Mouse (Mus musculus) megakaryocyte-erythroid progenitor cell, adult 5-6 weeks (primary cell): ENCODE results near the gene Grifin. TPM values are rescaled to one million over a fixed set of nuclear protein-coding genes. Genes with fewer than 3 reads are reported as not detected.

Source experiments
- total RNA-seq, 2 experiments: library from RNA; stranded (forward) in 1 of 2; stranded (reverse) in 1 of 2; fragments of 200-1000, 215-1000 nt in 1 of 2; fragments of >200 nt in 1 of 2; fragmentation: Nextera tagmentation in 1 of 2; gene quantifications; 2 replicates each; pipeline ENCODE4 v1.2.3; 2014 to 2017

The Grifin gene
- total RNA-seq, 2 experiments from 2014 or later = not detected

Other genes with a start within 250 kb of the Grifin start
- 30.4 and 34.2 TPM in 2 replicates for gene Mad1l1, start 243.5 kb downstream of the Grifin start, total RNA-seq (2014; fragmentation: Nextera tagmentation)
- 61.6 and 66.9 TPM in 2 replicates for gene Mad1l1, start 243.5 kb downstream of the Grifin start, total RNA-seq (2017)
- gene Nudt1, start 243.4 kb downstream of the Grifin start, total RNA-seq (2014; fragmentation: Nextera tagmentation) = 24.4 and 45.5 TPM in 2 replicates
- gene Nudt1, start 243.4 kb downstream of the Grifin start, total RNA-seq (2017) = 58.2 and 65.2 TPM in 2 replicates
- 13.5 and 15.0 TPM in 2 replicates for gene Mrm2, start 233.2 kb downstream of the Grifin start, total RNA-seq (2014; fragmentation: Nextera tagmentation)
- 6.0 and 10.0 TPM in 2 replicates for gene Mrm2, start 233.2 kb downstream of the Grifin start, total RNA-seq (2017)
- 4.3 and 11.1 TPM in 2 replicates for gene Snx8, start 175.8 kb downstream of the Grifin start, total RNA-seq (2014; fragmentation: Nextera tagmentation)
- 6.6 and 8.6 TPM in 2 replicates for gene Snx8, start 175.8 kb downstream of the Grifin start, total RNA-seq (2017)
- gene Eif3b, start 145.7 kb downstream of the Grifin start, total RNA-seq (2014; fragmentation: Nextera tagmentation) = 262 and 301 TPM in 2 replicates
- gene Eif3b, start 145.7 kb downstream of the Grifin start, total RNA-seq (2017) = 239 and 260 TPM in 2 replicates
- gene Gm4869, start 119.4 kb downstream of the Grifin start, total RNA-seq (2014; fragmentation: Nextera tagmentation) = not detected in 2 replicates
- gene Gm4869, start 119.4 kb downstream of the Grifin start, total RNA-seq (2017) = not detected in 2 replicates
- gene Chst12, start 59.5 kb downstream of the Grifin start, total RNA-seq (2014; fragmentation: Nextera tagmentation) = 16.6 and 17.2 TPM in 2 replicates
- gene Chst12, start 59.5 kb downstream of the Grifin start, total RNA-seq (2017) = 3.6 and 3.9 TPM in 2 replicates
- gene Lfng, start 42.2 kb upstream of the Grifin start, total RNA-seq (2014; fragmentation: Nextera tagmentation) = 17.6 and 38.9 TPM in 2 replicates
- gene Lfng, start 42.2 kb upstream of the Grifin start, total RNA-seq (2017) = 21.3 and 22.9 TPM in 2 replicates
- 26.7 and 32.2 TPM in 2 replicates for gene Ttyh3, start 84.0 kb upstream of the Grifin start, total RNA-seq (2014; fragmentation: Nextera tagmentation)
- gene Ttyh3, start 84.0 kb upstream of the Grifin start, total RNA-seq (2017) = 5.6 and 8.6 TPM in 2 replicates
- 23.0 and 24.6 TPM in 2 replicates for gene Iqce, start 137.3 kb upstream of the Grifin start, total RNA-seq (2014; fragmentation: Nextera tagmentation)
- gene Iqce, start 137.3 kb upstream of the Grifin start, total RNA-seq (2017) = 5.6 and 13.0 TPM in 2 replicates
- 24.7 and 25.7 TPM in 2 replicates for gene Brat1, start 139.9 kb upstream of the Grifin start, total RNA-seq (2014; fragmentation: Nextera tagmentation)
- gene Brat1, start 139.9 kb upstream of the Grifin start, total RNA-seq (2017) = 14.9 and 15.7 TPM in 2 replicates
- gene Amz1, start 159.1 kb upstream of the Grifin start, total RNA-seq (2014; fragmentation: Nextera tagmentation) = 0.46 TPM in 1 of 2 replicates, not detected in the other
- gene Amz1, start 159.1 kb upstream of the Grifin start, total RNA-seq (2017) = 1.3 TPM in 1 of 2 replicates, not detected in the other